Mouse (Mus musculus): ENCODE results near the gene Rpusd1.

DNA sequence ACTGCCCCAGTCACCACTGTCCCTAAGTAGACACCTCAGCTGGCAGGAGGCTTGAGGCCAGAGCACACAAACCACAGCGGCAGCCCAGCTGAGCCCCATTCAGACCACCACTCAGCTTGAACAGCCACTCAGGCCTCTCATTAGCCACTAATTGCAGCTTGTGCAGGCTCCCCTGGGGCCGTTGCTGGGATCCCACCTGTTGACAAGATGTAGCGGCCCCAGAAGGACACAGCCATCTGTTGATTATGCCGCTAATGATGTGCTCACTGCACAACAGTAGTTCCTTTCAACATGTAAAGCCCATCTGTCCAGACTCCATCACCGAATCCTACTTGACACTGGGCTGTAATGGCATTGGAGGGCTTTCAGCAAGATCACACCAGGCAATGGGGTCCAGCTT lies 38.4 kb downstream of the Rpusd1 start:
- no peak for TF ChIP-seq EP300 (IDR thresholded peaks at IDR 0.05)
- TF ChIP-seq CTCF (IDR thresholded peaks at IDR 0.05), result no peak

Measured in lung, postnatal 0 days (tissue).